Mouse (Mus musculus) limb, embryonic 14.5 days (tissue): ENCODE measurements at regions not wholly inside any gene's neighbourhood (a gene's known extent, or its start where the extent isn't known, plus 50 kb on each side); places are given as distances from the start of the nearest gene placed in this dataset.

Source experiments
- ATAC-seq: fragments of 200-750 bp; cut with Nextera tagmentation; 2 replicates; pipeline ENCODE4 v1.8.0; 2017; ENCODE audit warnings: low read depth, moderate number of reproducible peaks, moderate TSS enrichment; ENCODE audit not compliant: low FRiP score
- DNase-seq: peaks from one replicate; pipeline ENCODE4 v3.0.0-alpha.2; 2015; ENCODE audit warnings: low spot score
- H3K27ac ChIP-seq: fragments of 300-500 bp; sonication (generic); replicated peaks from 2 replicates; pipeline ENCODE4 v1.5.1; 2014; ENCODE audit warnings: low read depth, mild to moderate bottlenecking, low read length, moderate library complexity, mixed read lengths
- H3K27me3 ChIP-seq: fragments of 300-500 bp; sonication (generic); 2 replicates; pipeline ENCODE4 v1.6.1; 2014; ENCODE audit warnings: low read length, mixed read lengths; ENCODE audit not compliant: control insufficient read depth, insufficient read depth
- H3K36me3 ChIP-seq: fragments of 300-500 bp; sonication (generic); 2 replicates; pipeline ENCODE4 v1.6.1; 2014; ENCODE audit warnings: mild to moderate bottlenecking, low read length, moderate library complexity, mixed read lengths; ENCODE audit not compliant: control insufficient read depth, insufficient read depth
- H3K4me1 ChIP-seq: fragments of 300-500 bp; sonication (generic); 2 replicates; pipeline ENCODE4 v1.6.1; 2014; ENCODE audit warnings: antibody characterized with exemption, low read length, mixed read lengths; ENCODE audit not compliant: control insufficient read depth, insufficient read depth
- H3K4me2 ChIP-seq: fragments of 300-500 bp; sonication (generic); replicated peaks from 2 replicates; pipeline ENCODE4 v1.6.1; 2014; ENCODE audit warnings: low read depth, mild to moderate bottlenecking, low read length, moderate library complexity; ENCODE audit not compliant: severe bottlenecking
- H3K4me3 ChIP-seq: fragments of 300-500 bp; sonication (generic); replicated peaks from 2 replicates; pipeline ENCODE4 v1.5.1; 2014; ENCODE audit warnings: low read length
- H3K9ac ChIP-seq: fragments of 300-500 bp; sonication (generic); 2 replicates; pipeline ENCODE4 v1.6.1; 2014; ENCODE audit warnings: mild to moderate bottlenecking, low read depth, low read length, moderate library complexity; ENCODE audit not compliant: severe bottlenecking
- H3K9me3 ChIP-seq: fragments of 300-500 bp; sonication (generic); 2 replicates; pipeline ENCODE4 v1.6.1; 2016; ENCODE audit warnings: low read length; ENCODE audit not compliant: control insufficient read depth
- POLR2A ChIP-seq: fragments of 200-500 bp; IDR thresholded peaks from 2 replicates; pipeline ENCODE4 v1.8.0; 2012; ENCODE audit warnings: inconsistent platforms, mild to moderate bottlenecking, moderate library complexity, borderline replicate concordance; ENCODE audit not compliant: insufficient read depth, insufficient read length; ENCODE audit errors: extremely low read depth
- WGBS: fragments of 180-500 bp; shearing (Covaris S2); extraction: QIAGEN DNeasy Blood & Tissue Kit; methylation state at CpG from one replicate; pipeline ENCODE4 v1.1.7; 2014; 5-methylcytosine and 5-hydroxymethylcytosine counted together

GRCm38 (mm10) chr12:66157630-66158292 is 126.4 kb downstream of the Rpl10l start:
- peak; percentile 84 for DNase-seq
- ATAC-seq, result peak; percentile 60; the same call in 1 of the 2 replicates
- H3K27ac ChIP-seq, result no peak overlapping the region; the same call in 1 of the 2 replicates

GRCm38 (mm10) chr12:66156980-66157629 is 127.1 kb downstream of the Rpl10l start:
- no peak for TF ChIP-seq POLR2A
- Histone ChIP-seq H3K9me3 (no peaks in the 10 kb centered on the region), H3K4me2 (no peak overlapping the region), H3K36me3 (no peaks in the 10 kb centered on the region), H3K9ac (no peak overlapping the region), H3K27me3 (no peaks in the 10 kb centered on the region), H3K4me1 (no peaks in the 10 kb centered on the region), H3K4me3 (no peak overlapping the region), H3K27ac (no peak overlapping the region)
- DNase-seq (no peak), ATAC-seq (0 out of 2 replicates have a peak, but pooled peaks have one; percentile 23)
- 52% methylated on average over 3 of the region's 3 CpGs for WGBS

More at GRCm38 (mm10) chr12:66157630-66158292, 126.4 kb downstream of the Rpl10l start:
- no peaks in the 10 kb centered on the region for H3K9me3 ChIP-seq
- 21% methylated on average over 3 of the region's 3 CpGs for WGBS
- H3K9ac ChIP-seq, result no peak overlapping the region
- H3K27me3 ChIP-seq, result no peaks in the 10 kb centered on the region
- no peak overlapping the region for H3K4me3 ChIP-seq
- H3K4me1 ChIP-seq, result no peaks in the 10 kb centered on the region
- H3K36me3 ChIP-seq, result no peaks in the 10 kb centered on the region
- TF ChIP-seq POLR2A, result no peak
- H3K4me2 ChIP-seq, result no peak overlapping the region

GRCm38 (mm10) chr12:66130909-66131308 is 153.3 kb downstream of the Rpl10l start:
- TF ChIP-seq POLR2A, result no peak
- no peak for ATAC-seq

GRCm38 (mm10) chr12:66119565-66119964 is 164.6 kb downstream of the Rpl10l start:
- no peaks in the 10 kb centered on the region for H3K36me3 ChIP-seq
- H3K9ac ChIP-seq, result no peak overlapping the region
- no peak for DNase-seq
- H3K4me3 ChIP-seq, result no peak overlapping the region
- H3K27me3 ChIP-seq, result no peaks in the 10 kb centered on the region
- no peak for ATAC-seq
- 8% methylated on average over 1 of the region's 1 CpGs for WGBS
- no peaks in the 10 kb centered on the region for H3K4me1 ChIP-seq
- H3K9me3 ChIP-seq, result no peaks in the 10 kb centered on the region
- H3K27ac ChIP-seq, result no peak overlapping the region
- H3K4me2 ChIP-seq, result no peak overlapping the region
- no peak for TF ChIP-seq POLR2A

More at GRCm38 (mm10) chr12:66130909-66131308, 153.3 kb downstream of the Rpl10l start:
- H3K9ac ChIP-seq, result no peak overlapping the region
- H3K27ac ChIP-seq, result no peak overlapping the region
- H3K4me2 ChIP-seq, result no peak overlapping the region
- H3K4me1 ChIP-seq, result no peaks in the 10 kb centered on the region
- H3K9me3 ChIP-seq, result no peaks in the 10 kb centered on the region
- WGBS, result 46% methylated on average over 1 of the region's 1 CpGs
- H3K4me3 ChIP-seq, result no peak overlapping the region
- no peaks in the 10 kb centered on the region for H3K27me3 ChIP-seq
- no peaks in the 10 kb centered on the region for H3K36me3 ChIP-seq
- DNase-seq, result peak; percentile 40

DNA sequence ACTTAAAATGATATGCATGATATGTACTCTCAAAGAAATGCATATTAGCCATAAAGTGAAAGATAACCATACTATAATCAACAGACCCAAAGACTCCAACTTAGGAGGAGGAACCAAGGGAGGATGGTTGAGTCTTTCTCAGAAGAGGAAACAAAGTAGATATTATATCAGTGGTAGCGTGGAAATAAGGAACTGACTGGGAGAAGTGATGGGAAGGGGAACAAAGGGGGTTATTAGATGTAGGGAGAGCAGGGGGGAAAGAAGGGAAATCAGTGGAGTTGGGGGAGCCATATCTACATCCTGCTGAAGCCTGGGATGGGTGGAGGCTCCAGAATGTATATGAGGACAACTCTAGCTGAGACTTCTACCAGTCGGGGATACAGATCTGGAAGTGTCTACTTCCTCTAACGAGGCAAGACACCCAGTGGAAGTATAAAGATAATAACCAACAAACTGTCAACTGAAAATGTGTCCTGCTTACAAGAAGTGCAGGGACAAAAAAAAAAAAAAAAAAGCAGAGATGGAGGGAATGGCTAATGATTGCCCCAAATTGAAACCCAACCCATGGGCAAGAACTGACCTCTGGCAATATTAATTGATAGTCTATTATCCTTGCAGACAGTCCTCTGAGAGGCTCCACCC is 193.3 kb downstream of the Rpl10l start:
- H3K36me3 ChIP-seq, result no peaks in the 10 kb centered on the region
- H3K9me3 ChIP-seq, result no peaks in the 10 kb centered on the region
- no peak overlapping the region for H3K27ac ChIP-seq
- WGBS, result 85% methylated on average over 3 of the region's 3 CpGs
- H3K4me1 ChIP-seq, result no peaks in the 10 kb centered on the region
- ATAC-seq, result no peak
- no peak overlapping the region for H3K4me3 ChIP-seq
- H3K27me3 ChIP-seq, result no peaks in the 10 kb centered on the region
- H3K4me2 ChIP-seq, result no peak overlapping the region
- TF ChIP-seq POLR2A, result no peak
- DNase-seq, result no peak
- no peak overlapping the region for H3K9ac ChIP-seq
